Mouse (Mus musculus) T-helper 2 cell (primary cell): ENCODE measurements at regions not wholly inside any gene's neighbourhood (a gene's known extent, or its start where the extent isn't known, plus 50 kb on each side); places are given as distances from the start of the nearest gene placed in this dataset.
"Not testable (repeated sequence)": the region's sequence is repeated elsewhere in the genome, so short reads cannot be mapped to it uniquely, and the experiment has no call there.

Experiments used
- in situ Hi-C: fragments of 300-600 bp; cut with MboI, MseI; formaldehyde crosslinking; loops from one replicate; pipeline ENCODE4 v1.15.1; 2025; ENCODE audit warnings: high pct_unique_total_duplicates

DNA sequence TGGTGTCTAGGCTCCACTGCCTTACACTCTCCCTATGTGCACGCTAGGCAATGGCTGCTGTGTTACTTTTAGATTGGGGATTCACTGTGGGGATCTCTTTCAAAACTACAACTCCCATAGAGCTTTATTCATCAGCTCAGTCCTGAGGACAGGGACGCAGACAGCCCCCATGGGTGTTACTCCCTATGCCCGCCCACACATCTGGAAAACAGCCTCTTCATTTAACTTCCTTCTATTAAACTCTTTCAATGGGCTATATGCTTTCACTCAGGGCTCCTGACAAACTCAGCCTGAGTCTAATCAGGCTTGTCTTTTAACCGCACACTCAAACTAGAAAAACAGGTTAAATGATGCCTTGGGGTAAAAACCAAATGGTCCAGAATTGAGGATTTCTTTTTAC lies 95.3 kb upstream of the Mdm1 start:
- in situ Hi-C loops, result loop anchor here (10.0 kb wide), 1 partner anchor 468 kb away; no protein-coding TSS in a partner anchor

DNA sequence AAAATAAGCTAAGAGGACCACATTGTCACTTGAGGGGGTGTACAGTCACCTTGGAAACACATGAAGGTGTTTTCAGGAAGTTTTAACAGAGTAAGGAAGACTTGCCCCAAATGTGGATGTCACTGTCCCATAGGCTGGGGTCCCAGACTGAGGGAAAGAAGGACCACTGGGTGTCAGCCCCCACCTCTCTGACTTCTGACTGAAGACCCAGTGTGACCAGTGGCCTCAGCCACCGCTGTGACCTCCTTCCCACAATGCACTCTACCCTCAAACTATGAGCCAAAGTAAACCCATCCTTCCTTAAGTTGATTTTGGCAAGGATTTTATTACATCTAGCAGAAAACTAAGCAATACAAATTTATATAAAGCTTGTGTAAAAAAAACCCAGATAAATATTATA lies 94.8 kb upstream of the Mdm1 start:
- in situ Hi-C loops, result loop anchor here (10.0 kb wide), 1 partner anchor 468 kb away; no protein-coding TSS in a partner anchor

DNA sequence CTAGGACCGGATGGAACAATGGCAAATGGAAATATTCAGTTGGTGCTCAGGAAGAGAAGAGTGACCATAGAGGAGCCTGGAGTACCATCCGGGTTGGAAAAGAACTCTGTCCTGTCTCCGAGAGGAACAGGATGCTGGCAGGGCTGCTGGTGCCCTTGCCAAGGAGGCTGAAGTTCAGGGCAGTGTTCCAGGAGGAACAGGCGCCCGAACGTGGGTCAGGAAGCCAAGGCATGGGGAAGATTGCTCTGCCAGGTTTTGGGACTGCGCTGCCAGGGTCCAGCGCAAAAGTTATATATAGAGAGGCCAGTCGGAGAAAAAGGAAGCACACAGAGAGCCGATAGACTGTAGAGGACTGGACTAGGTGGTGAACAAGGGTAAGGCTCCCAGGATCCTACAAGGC lies 92.3 kb upstream of the Mdm1 start:
- in situ Hi-C loops, result loop anchor here (10.0 kb wide), 1 partner anchor 465 kb away; no protein-coding TSS in a partner anchor

DNA sequence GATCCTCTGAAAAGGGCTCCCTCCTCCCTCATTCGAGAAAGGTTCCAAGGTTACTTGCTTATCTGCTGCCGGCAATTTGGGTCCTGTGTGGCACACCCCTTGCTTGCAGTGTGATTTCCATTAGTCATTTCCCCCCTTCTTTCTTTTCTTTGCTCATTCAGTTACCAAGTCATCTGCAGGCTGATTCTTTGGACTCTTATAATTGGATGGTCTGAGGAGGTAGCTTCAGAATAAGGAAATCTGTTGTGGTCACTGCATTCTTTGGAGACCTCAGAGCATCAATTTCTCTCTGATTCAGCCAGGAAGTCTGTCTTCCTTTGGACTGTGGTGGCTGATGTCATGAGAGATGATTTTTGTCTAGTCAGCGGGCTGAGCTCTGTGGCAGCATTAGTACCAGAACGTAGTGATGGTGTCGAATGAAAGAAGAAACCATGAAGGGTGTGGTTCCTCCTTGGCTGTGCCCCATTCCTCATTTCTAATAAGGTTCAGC lies 91.4 kb upstream of the Mdm1 start:
- in situ Hi-C loops, result no loop called here

DNA sequence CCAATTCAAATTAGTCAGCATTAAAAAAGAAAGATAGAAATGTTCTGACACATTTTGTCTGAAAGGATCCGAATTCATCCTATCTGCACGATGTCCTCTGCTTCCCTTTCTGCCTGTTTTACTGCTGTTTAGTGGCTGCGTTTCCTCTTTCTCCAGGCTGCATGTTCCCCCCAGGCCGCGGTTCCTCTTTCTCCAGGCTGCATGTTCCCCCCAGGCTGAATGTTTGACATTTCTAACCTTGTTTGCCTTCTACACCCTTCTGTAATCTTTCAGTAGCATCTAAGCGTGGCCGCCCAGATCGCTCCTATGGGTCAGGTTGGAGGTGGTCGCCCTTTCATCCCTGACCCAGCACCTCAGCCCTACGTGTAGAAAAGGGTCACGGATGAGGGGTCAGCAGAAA lies 89.6 kb upstream of the Mdm1 start:
- in situ Hi-C loops, result no loop called here

DNA sequence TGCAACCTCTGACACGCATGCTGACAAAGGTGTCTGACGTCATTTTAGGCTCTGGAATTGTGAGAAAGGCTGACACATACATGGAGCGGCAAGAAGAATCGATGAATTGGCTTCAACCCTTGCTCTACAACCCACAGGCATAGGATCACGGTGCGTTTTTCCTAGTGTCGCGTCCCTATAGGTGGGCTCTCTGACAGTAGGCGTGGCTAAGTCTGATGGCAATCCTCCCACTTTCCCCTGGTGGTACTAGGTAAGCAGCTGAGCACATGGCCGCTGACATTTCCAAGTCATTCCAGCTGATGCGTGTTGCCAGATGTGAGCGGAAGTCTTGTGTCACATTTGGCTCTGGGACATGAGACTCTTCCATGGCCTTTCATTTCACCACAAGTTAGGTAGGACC lies 89.1 kb upstream of the Mdm1 start:
- in situ Hi-C loops, result no loop called here

DNA sequence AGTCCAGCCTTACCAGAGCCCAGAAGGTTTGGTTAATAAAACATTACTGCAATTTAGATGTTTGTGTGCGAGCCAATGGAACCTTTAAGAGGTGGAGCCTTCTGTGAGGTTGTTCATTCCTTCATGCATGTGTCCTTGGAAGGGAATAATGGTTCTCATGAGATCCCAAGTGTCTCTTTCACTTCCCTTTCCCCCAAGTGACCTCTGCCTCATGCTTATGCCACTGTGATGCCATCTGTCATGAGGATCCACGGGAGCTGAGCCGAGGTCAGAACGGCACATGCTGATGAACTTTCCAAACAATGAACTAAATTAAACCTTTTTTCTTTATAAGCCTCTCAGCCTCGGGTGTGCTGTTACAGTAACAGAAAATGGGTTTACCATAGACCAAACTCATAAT lies 88.6 kb upstream of the Mdm1 start:
- in situ Hi-C loops, result no loop called here

DNA sequence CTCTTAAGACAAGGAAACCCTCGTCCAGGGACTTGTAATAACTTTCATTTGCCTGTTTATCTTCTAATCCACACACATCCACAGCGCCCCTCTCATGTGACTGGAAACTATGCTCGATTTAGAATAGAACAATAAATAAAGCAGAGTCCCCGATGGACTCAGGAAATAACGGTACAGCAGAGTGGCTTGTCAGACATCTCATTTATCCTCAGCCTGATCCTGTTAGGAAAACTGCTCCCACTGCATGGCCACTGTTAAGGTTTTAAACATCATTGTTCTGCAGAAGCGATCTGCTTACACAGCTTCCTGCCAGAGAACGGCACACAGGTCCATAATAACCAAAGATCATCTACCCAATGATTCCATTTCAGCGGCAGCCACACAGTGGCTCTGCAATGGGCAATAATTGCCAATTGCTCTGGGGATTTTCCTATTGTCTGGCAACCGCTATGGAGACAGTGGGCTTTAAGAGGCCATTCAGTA lies 84.8 kb upstream of the Mdm1 start:
- in situ Hi-C loops, result no loop called here

DNA sequence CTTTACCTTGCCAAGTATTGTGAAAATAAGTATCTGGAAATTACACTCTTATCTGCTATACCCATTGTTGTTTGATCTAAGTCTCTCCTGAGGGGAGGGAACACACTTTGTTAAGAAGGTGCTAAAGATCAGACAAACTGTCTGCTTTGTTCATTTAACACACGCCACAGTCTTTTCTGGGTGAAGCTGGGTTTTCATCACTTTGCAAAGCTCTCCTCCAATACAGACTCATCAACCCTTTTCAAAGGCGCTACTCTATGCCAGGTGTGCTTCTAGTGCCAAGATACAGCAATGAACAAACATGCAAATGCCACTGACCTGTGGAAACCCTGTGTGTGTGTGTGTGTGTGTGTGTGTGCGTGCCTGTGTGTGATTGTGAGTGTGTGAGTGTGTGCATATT lies 84.1 kb upstream of the Mdm1 start:
- in situ Hi-C loops, result no loop called here

DNA sequence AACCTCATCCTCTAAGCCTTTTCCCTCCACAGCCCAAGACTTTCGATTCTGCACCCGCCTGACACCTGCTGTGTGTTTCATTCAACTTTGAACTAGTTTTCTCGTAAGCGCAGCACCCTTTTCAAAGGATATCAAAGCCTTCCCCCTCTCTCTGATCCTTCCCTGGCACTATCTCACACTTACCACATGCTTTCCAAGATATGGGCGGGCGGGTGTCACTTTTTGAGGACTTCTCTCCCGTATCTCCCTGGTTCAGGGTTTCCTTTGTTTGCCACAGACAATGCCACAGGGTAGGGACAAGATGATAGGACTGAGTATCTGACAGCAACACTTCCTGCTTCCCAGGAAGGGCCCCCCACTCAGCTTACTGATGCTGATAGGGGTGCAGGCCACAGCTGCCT lies 76.8 kb upstream of the Mdm1 start:
- in situ Hi-C loops, result no loop called here

DNA sequence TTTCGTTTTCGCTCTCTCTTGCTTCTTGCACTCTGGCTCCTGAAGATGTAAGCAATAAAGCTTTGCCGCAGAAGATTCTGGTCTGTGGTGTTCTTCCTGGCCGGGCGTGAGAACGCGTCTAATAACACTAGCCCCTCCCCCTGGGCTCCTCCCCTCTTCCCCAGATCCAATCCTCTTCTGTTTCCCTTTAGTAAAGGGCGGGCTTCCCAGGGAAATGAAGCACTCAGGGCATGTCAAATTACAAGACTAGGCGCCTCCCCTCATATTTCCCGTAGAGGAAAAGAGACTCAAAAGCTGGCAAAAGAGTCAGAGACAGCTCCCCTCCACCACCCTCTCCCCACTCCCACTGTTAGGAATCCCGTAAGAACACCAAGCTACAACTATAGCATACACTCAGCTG lies 65.3 kb upstream of the Mdm1 start:
- in situ Hi-C loops, result not testable (repeated sequence)

DNA sequence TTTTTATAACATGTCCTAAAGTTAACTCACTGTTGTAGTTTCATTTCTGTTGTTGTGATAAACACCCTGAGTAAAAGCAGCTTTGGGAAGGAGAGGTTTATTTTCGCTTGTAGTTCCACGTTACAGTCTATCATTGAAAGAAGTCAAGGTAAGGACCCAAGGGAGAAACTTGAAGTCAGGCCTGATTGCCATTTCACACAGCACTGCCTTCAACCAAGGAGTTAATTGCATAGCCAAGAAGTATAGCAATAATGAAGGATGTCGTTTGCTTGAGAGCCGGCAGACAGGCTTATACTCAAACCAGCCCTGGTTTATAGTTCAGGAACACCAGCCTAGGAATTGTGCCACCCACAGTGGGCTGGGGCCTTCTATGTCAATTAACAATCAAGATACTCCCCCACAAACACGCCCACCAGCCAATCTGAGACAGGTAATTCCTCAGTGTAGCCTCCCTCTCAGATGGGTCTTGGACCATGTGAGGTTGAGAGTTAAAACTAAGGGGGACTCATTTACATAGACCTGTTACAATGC lies 59.9 kb upstream of the Mdm1 start:
- in situ Hi-C loops, result no loop called here

DNA sequence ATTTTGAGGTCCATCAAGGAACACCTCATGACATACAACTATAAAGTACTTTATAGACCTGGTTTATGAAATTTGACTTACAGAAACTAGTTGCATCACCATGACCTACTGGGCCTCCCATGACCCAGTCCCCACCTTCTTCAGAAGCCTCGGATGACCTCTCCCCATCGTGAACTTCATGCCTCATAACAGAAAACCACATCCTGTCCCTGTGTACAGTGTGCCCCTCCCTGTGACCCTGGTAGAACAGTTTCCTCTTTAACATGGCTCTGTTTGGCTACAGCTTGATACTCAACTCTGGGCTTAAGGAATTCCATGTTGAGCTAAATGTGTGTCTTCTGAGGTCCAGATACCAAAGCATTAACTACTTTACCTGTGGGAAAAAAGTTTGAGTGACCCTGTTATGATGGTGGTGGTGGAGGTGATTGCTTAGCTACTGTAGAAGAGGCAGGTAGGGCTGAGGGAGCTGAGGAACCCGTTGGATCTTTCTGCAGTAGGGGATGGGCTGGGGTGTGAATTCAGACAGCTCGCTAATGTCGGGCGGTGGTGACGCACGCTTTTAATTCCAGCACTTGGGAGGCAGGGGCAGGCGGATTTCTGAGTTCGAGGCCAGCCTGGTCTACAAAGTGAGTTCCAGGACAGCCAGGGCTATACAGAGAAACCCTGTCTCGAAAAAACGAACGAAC lies 58.4 kb upstream of the Mdm1 start:
- in situ Hi-C loops, result no loop called here

DNA sequence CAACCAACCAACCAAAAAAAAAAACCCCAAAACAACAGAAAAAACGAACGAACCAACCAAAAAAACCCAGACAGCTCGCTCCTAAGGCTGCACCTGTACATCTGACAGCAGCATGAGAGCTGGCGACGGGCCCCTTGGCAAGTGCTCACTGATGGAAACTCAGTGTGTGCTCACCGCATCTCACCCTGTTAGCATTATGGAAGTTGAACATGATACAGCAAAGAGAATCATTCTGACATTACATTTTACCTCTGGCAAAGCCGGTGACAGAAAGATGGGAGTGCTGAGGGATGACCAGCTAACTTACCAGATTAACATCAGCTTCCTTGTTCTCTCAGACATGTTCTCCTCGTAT lies 57.9 kb upstream of the Mdm1 start:
- in situ Hi-C loops, result no loop called here

DNA sequence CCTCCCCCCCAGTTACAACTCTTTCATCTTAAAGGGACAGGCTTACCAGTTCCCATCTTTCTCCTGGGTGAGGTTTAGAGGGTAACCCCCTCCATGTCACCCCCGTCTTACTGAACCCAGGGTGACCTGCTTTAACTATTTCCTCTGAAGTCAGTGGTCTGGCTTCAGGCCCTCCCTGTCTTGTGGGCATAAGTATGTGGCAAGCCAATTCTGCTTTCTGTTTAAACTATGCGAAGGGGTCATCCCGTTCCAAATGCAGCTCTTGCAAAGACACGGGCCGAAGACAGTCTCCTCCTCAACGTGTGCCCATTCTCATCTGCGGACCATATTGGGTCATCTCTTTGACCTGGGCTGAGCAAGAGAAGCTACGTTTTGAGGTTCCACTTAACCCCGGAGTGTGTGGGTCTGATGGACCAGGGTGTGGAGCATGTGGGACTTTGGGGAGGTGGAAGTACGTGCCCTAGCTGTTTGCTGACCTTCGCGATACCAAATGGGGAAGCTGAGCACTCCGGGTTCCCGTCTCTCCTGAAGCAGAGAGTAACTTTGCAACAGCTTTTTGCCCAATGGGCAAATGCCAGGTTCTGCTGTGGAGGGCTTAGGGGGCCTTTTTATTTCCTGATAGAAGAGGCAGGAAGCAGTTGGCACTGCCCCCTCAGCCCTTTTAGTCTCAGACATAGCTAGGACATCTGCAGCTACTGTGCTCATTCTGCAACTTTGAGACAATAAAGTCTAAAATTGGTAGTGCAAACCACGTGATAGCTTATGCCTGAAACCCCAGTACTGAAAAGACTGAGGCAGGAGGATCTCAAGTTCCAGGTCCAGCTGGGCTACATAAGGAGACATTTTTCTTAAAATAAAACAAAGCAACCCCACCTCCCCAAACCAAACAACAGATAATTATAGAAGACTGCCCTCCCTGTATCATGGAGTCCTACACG lies 56.3 kb upstream of the Mdm1 start:
- in situ Hi-C loops, result no loop called here

DNA sequence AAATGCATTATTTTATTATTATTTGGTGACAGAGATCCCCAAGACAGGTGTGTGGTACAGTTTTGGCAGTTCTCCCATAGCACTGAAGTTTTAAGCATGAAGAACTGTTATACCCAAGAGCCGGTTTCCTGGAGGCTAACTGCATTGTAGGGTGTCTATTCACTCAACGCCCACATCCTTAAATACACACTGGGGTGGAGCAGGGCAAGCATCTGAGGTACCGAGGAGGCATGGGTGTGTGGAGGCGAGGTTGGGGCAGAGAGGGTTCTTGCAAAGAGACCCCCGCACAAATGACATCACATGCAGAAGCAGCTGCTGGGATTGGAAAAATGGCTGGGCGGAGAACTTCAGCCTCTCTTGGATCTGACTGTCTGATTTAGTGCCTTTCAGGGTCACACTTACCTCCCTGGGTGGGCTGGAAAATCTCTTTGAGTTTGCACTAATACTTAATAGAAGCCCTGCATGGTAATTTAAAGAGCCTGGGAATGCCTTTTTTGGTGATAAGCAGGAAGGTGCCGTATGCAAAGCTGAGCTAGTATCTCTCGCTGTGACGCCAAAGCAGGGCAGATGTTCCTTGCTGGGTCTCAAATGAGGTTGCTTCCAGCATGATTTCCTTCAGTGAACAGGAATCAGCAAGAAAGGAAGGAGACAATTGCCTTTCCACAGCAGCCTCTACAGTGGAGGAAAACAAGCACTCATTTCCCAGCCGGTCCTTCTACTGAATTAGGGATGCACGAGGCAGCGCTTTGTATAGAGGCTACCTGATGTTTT lies 53.9 kb upstream of the Mdm1 start:
- in situ Hi-C loops, result no loop called here

DNA sequence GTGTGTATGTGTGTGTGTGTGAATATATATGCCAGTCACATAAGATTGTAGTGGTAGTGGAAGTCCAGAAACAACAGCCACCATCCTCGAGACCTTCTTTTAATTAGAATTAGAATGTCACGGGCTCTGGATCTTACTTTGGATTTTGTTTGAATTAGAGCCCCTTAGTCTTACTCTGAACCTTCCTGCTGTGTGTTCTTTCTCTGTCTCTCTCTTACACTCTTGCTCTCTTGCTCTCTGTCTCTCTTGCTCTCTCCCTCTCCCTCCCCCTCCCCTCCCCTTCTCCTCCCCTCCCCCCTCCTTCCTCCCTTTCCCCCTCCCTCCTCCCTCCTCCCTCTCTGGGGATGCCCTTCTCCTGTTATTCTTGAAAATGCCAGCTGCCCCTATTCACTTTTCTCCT lies 53.1 kb upstream of the Mdm1 start:
- in situ Hi-C loops, result no loop called here

DNA sequence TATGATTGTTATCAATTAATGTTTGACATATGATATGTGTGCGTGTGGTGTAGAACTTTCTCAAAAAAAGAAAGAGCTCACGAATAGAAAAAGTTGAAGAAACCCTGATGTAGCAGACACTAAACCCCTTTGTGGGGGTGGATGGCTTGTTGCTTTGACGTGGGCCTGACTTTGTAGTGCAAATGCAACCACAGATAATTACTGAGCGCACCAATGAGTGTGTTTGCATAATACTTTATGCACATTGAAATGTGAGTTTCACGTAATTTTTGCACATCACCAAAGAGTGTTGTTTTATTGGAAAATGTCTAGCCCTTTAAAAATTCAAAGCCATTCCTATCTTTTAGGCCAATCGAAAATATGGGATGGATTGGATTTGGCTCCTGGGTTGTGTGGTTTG lies 51.7 kb upstream of the Mdm1 start:
- in situ Hi-C loops, result no loop called here

DNA sequence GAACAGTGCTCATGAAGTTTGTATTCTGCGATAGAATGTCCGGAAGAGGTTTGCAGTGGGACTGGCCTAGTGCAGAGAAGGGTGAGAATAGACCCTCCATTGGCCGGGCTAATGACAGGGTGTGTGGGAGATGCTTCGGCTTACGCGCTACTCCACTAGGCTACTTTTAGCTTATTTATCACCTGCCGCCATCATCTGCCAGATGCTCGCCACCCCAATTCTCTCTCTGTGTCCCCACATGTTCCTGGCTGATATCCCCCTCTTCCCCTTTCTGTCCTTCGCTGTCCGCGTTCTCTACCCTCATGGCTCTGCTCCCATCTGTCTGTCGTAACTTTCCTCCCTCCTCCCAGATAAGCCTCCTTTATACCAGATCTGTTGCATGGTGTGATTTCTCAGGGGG lies 50.1 kb upstream of the Mdm1 start:
- in situ Hi-C loops, result no loop called here
